Mouse (Mus musculus) heart, postnatal 0 days (tissue): ENCODE measurements around the gene Fcho2. TPM values are rescaled to one million over a fixed set of nuclear protein-coding genes. Genes with fewer than 3 reads are reported as not detected.

ENCODE experiments used
- ATAC-seq: fragments of 200-750 bp; cut with Nextera tagmentation; 2 replicates; pipeline ENCODE4 v1.8.0; 2017; ENCODE audit warnings: low read depth, moderate number of reproducible peaks, moderate library complexity; ENCODE audit not compliant: insufficient read depth
- DNase-seq: peaks from one replicate; pipeline ENCODE4 v3.0.0-alpha.2; 2016; ENCODE audit warnings: low spot score
- H3K27ac ChIP-seq: fragments of 300-500 bp; sonication (generic); 2 replicates; pipeline ENCODE4 v1.5.1; 2014; ENCODE audit warnings: low read depth, mild to moderate bottlenecking
- H3K27me3 ChIP-seq: fragments of 300-500 bp; sonication (generic); 2 replicates; pipeline ENCODE4 v1.6.1; 2014; ENCODE audit warnings: low read length, mixed read lengths; ENCODE audit not compliant: control insufficient read depth, insufficient read depth
- H3K36me3 ChIP-seq: fragments of 300-500 bp; sonication (generic); replicated peaks from 2 replicates; pipeline ENCODE4 v1.6.1; 2014; ENCODE audit warnings: low read length, mixed read lengths; ENCODE audit not compliant: control insufficient read depth, insufficient read depth
- H3K4me1 ChIP-seq: fragments of 300-500 bp; sonication (generic); 2 replicates; pipeline ENCODE4 v1.6.1; 2014; ENCODE audit warnings: antibody characterized with exemption; ENCODE audit not compliant: control insufficient read depth, insufficient read depth
- H3K4me2 ChIP-seq: fragments of 300-500 bp; sonication (generic); 2 replicates; pipeline ENCODE4 v1.6.1; 2014; ENCODE audit warnings: low read depth, mild to moderate bottlenecking, low read length, moderate library complexity
- H3K4me3 ChIP-seq: fragments of 300-500 bp; sonication (generic); 2 replicates; pipeline ENCODE4 v1.5.1; 2014; ENCODE audit warnings: low read depth, low read length
- H3K9ac ChIP-seq: fragments of 300-500 bp; sonication (generic); replicated peaks from 2 replicates; pipeline ENCODE4 v1.6.1; 2014; ENCODE audit warnings: low read depth, low read length, mixed read lengths
- H3K9me3 ChIP-seq: fragments of 300-500 bp; sonication (generic); replicated peaks from 2 replicates; pipeline ENCODE4 v1.6.1; 2016; ENCODE audit warnings: low read length; ENCODE audit not compliant: control insufficient read depth
- CTCF ChIP-seq: IDR thresholded peaks from 2 replicates; pipeline ENCODE4 v1.5.1; 2016; ENCODE audit warnings: antibody characterized with exemption, control low read depth, low read depth
- EP300 ChIP-seq: IDR thresholded peaks from 2 replicates; pipeline ENCODE4 v1.6.1; 2016; ENCODE audit warnings: antibody characterized with exemption, low read depth
- WGBS: fragments of 180-500 bp; shearing (Covaris S2); extraction: QIAGEN DNeasy Blood & Tissue Kit; methylation state at CpG from one replicate; pipeline ENCODE4 v1.1.7; 2014; 5-methylcytosine and 5-hydroxymethylcytosine counted together
- polyA plus RNA-seq: library from polyadenylated mRNA; unstranded; fragments of >200 nt; fragmentation: Nextera tagmentation; extraction: Ambion mirVana; gene quantifications from 2 replicates; pipeline ENCODE4 v1.2.1, GENCODE M21; 2015
- total RNA-seq: library from RNA; depleted of rRNA; stranded (reverse); fragments of >200 nt; gene quantifications from 2 replicates; pipeline ENCODE4 v1.2.3, GENCODE M21; 2014; ENCODE audit warnings: low replicate concordance

The Fcho2 gene
- total and polyA plus RNA-seq, 2 experiments from 2014 or later = 18.5 to 20.6 TPM

- no peak overlapping the region for H3K27ac ChIP-seq
- no peak overlapping the region for H3K4me2 ChIP-seq
- H3K9ac ChIP-seq = no peak overlapping the region
- H3K27me3 ChIP-seq = no peaks in the 10 kb centered on the region
- H3K9me3 ChIP-seq = no peaks in the 10 kb centered on the region
- H3K4me1 ChIP-seq = peaks cover 7% of the 10 kb centered on the region; the same call in 1 of the 2 replicates
- ATAC-seq = no peak
- TF ChIP-seq CTCF = no peak
- no peak for TF ChIP-seq EP300
- 69% methylated on average over 9 of the region's 9 CpGs for WGBS
- DNase-seq = no peak
- H3K36me3 ChIP-seq = no peaks in the 10 kb centered on the region
- no peak overlapping the region for H3K4me3 ChIP-seq
Measured at GRCm38 (mm10) chr13:98687931-98688330, 127.3 kb downstream of the Fcho2 start.

- 69% methylated on average over 9 of the region's 9 CpGs for WGBS
- DNase-seq (no peak), ATAC-seq (no peak)
- Histone ChIP-seq H3K4me1 (peaks cover 3% of the 10 kb centered on the region; the same call in 1 of the 2 replicates), H3K27me3 (no peaks in the 10 kb centered on the region), H3K36me3 (no peaks in the 10 kb centered on the region), H3K9me3 (no peaks in the 10 kb centered on the region), H3K9ac (no peak overlapping the region), H3K4me2 (no peak overlapping the region), H3K4me3 (no peak overlapping the region), H3K27ac (no peak overlapping the region)
- TF ChIP-seq EP300 (no peak), CTCF (no peak)
Measured at GRCm38 (mm10) chr13:98684144-98684900, 130.9 kb downstream of the Fcho2 start.

DNA sequence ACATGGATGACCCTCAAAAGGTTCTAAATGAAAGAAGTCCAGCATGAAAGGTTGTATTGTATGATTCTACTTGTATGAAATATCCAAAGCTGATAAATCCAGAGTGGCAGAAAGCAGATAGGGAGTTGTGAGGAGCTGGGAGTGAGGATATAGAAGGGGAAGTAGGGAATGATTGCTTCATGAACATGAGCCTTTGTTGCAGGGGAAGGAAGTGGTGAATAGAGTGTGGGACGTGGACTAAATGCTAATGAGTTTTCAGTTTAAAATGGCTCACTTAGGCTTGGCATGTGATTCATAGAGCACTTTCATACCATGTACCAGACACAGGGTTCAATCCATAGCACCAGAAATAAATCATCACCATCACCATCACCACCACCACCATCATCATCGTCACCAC, 131.8 kb downstream of the Fcho2 start:
- Histone ChIP-seq H3K36me3 (no peaks in the 10 kb centered on the region), H3K27ac (no peak overlapping the region), H3K4me2 (no peak overlapping the region), H3K27me3 (no peaks in the 10 kb centered on the region), H3K9me3 (no peaks in the 10 kb centered on the region), H3K9ac (no peak overlapping the region), H3K4me3 (no peak overlapping the region), H3K4me1 (no peaks in the 10 kb centered on the region)
- ATAC-seq = no peak
- no peak for TF ChIP-seq CTCF
- no peak for TF ChIP-seq EP300
- WGBS = 80% methylated on average over 2 of the region's 2 CpGs
- no peak for DNase-seq

DNA sequence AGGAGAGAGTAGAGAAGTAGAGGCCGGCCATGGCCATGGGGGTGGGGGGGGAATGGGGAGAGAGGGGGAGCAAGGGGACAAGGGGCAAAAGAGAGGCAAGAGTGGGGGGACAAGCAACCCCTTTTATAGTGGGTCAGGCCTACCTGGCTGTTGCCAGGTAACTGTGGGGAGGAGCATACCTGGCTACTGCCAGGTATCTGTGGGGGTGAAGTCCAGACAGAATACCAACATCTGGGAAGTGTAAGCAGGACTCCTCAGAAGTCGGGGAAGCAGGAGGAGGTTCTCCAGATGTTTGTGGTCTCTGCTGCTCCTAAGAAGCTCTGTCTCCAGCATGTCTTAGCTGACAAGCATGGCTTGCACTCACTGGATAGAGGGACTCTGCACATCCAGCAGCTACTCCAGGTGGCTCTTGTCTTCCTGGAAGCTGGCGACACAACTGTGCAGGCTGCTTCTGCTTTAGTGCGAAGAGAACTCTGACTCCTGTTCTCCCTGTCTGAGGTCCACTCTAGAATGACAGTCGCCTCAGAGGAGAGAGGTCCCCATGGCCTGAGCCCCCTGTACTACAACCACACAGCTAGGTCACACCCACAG, 134.7 kb downstream of the Fcho2 start:
- H3K4me1 ChIP-seq = no peaks in the 10 kb centered on the region
- H3K27me3 ChIP-seq = no peaks in the 10 kb centered on the region
- H3K36me3 ChIP-seq = no peaks in the 10 kb centered on the region
- no peak for ATAC-seq
- no peak overlapping the region for H3K9ac ChIP-seq
- no peak overlapping the region for H3K4me3 ChIP-seq
- TF ChIP-seq CTCF (no peak), EP300 (no peak)
- H3K27ac ChIP-seq = no peak overlapping the region
- H3K4me2 ChIP-seq = no peak overlapping the region
- WGBS = 77% methylated on average over 5 of the region's 5 CpGs
- DNase-seq = no peak
- H3K9me3 ChIP-seq = no peaks in the 10 kb centered on the region

- no peaks in the 10 kb centered on the region for H3K9me3 ChIP-seq
Measured at GRCm38 (mm10) chr13:98679631-98680041, 135.6 kb downstream of the Fcho2 start.

More at GRCm38 (mm10) chr13:98679631-98680041, 135.6 kb downstream of the Fcho2 start:
- WGBS = 27% methylated on average over 4 of the region's 4 CpGs
- TF ChIP-seq EP300 (no peak), CTCF (no peak)
- Histone ChIP-seq H3K4me2 (no peak overlapping the region), H3K9ac (no peak overlapping the region), H3K27me3 (no peaks in the 10 kb centered on the region), H3K27ac (no peak overlapping the region), H3K36me3 (no peaks in the 10 kb centered on the region), H3K4me1 (no peaks in the 10 kb centered on the region), H3K4me3 (no peak overlapping the region)
- DNase-seq (no peak), ATAC-seq (no peak)
